Mouse (Mus musculus) lung, postnatal 14 days (tissue): ENCODE measurements around the gene Tbx5.

Source experiments
- DNase-seq: peaks from one replicate; pipeline ENCODE4 v3.0.0; 2021

The Tbx5 gene

DNA sequence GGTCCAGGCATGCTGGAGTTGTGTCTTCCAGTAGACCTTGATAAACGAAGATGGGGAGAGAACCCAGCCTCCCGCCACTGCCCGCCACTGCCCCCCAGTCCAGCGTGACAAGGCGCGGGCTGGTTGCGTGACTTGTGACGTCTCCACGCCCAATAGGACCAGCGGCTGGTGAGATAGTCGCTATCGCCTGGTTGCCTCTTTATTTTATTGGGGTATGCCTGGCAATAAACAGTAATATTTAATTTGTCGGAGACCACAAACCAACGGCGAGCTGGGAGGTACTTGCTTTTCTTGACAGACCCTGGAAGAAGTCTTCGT is at the start of gene Tbx5:
TSS of gene Tbx5 (plus strand) at position 190 of the 318 bp plus-strand sequence.
- DNase-seq = no peak

DNA sequence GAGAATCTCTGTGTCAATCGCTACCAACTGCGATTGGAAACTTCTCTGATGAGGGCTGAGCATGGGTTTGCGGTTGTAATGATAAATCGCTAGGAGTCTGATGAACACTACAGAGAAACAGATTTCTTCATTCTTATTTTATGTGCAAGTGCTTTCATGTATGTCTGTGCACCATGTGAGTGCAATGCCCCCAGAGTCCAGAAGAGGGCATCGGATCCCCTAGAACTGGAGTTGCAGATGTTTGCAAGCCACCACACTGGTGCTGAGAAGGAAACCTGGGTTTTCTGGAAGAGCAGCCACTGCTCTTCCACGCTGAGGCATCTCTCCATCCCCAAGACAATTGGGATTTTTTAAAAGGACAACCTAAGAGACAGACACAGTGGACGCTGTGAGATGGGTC is 46.5 kb upstream of the Tbx5 start:
- DNase-seq = no peak

DNA sequence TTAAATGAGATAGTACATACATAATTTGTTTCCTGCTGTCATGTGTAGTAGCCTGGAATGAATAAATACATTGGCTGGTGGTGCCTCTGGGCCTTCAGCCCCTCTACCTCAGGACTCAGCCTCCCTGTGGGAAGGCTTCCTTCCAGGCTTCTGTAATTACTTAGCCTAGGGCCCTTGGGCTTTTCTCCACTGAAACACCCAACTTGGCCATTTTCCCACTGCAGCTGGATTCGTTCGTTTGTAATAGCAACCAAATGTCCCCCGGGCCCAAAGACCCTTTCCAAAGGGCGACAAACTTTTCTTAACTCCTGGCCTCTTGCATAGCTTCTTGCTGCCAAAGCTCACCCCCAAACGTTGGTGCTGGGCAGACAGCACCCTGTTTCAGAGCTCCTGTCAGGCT is 40.8 kb upstream of the Tbx5 start:
- DNase-seq = no peak

DNA sequence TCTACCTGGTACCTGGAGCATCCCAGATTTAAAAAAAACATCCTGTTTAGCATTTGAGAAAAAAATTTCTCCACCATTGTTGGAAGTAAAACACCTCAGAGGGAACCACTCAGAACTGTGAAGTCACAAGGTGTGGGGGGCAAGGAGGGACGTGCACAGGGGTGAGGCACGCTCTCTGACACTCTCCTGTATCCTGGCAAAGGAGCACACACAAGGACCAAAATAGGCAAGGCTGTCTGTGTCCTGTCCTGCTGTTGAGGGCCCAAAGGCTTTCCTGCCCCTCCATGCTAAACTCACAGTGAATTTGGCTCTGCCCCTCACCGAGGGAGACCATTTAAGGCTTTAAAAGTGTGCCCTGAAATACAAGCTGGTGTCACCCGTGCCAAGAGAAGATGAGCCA is 38.5 kb upstream of the Tbx5 start:
- no peak for DNase-seq

DNA sequence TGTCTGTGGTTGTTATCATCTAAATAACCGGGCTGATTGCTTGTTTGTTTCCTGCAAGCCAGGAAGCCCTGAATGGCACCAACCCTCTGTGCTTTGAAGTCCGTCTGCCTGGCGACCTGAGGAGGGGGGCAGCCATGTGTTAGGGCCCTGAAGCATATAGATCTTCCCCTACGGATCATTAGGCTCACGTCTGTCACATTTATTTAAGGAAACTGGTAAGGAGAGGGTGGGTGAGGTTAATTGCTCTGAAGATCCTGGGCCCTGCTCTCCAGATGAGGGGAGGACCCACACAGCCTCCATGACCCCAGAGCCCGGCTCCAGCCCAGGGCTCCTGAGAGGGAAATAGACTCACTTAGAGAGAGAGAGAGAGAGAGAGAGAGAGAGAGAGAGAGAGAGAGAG is 37.1 kb upstream of the Tbx5 start:
- no peak for DNase-seq

DNA sequence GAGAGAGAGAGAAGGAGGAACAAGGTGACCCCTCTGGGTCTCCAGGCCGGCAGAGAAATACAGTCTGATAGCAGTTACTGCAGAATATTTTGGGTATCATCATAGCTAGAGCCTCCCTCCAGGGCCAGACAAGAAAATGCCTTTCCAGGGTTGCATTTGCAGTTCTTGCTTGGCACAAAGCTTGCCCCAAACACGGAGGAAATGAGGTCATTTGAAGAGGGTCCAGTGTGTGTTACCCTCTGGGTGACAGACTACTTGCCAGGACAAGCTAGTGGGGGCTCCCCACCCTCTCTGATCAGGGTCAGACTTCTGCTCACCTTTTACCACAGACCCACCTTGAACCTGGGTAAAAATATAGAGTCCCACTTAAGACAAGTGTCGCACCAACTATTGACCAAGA is 36.7 kb upstream of the Tbx5 start:
- no peak for DNase-seq

DNA sequence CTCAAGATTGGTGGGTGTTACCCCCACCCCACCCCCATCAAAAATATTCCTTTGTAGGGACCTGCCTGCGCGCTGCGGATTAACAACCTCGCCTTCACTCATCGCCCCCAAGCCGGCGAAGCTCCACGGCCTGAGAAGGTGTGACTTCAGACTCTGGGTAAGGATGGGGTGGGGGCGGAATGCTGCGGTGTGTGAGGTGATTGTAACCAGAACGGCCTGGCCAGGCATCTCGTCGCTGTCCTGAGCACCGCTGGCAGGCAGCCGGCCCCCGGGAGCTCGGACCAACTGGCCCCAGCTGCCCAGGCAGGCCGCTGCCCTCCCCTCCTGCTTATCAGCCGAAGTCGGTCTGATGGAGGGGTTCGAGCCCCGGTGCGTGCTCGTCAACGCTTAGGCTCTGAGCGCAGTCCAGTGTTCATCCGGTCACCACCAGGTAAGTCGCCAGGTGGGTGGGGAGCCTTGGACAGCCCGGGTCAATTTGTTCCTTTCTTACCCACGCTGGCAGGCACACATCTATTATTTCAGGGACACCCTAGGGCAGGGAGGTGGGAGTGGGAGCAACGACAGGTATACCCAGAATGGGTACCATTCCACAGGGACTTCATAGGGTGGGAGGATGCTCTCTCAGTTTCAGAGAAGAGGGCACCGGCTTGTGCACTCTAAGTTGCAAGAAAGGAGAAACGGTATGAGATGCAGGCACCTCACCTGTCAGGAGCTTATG is 35.9 kb upstream of the Tbx5 start:
- DNase-seq = no peak

DNA sequence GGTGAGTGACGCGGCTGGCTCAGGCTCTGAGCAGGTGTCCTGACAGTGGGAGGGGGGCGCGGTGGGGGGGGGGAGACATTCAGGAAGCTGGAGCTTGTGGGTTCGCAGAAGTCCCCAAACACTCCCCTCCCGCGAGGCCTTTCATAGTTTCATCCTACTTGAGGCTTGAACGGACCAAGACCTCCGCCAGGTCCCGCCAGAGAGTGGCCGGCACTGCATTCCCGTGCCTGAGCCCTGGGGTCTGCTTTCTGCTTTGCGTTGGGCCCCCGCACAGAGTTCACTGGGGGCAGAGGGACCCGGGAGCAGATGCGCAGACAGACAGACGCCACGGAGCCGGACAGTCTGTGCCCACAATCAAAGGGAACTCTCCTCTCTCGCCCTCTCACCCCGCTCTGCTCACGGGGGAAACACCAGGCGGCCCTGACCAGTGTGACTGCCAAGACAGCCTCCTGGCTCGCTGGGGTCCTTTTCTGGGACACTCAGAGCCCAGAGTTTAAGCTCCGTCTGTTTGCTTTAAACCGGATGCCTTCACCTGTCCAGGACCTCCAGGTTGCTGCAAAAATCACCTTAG is 34.8 kb upstream of the Tbx5 start:
- no peak for DNase-seq

DNA sequence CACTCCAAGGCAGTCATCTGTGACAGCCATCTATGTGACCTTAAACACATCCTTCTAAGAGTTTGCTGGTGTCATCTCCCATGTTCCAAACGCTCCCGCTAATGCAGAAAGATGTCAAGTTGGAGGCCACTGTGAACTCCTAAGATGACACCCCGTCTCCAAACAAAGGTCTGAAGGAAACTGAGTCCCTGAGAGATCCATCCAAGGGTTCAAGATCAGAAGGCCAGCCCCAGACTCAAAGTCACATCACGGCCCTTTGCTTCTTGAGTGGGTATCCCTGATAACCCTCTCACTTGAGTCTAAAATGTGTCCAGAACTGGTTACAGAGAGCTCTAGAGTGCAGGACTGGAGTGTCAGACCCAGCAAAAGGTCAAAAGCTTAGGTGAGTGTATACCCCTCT is 34.2 kb upstream of the Tbx5 start:
- no peak for DNase-seq

DNA sequence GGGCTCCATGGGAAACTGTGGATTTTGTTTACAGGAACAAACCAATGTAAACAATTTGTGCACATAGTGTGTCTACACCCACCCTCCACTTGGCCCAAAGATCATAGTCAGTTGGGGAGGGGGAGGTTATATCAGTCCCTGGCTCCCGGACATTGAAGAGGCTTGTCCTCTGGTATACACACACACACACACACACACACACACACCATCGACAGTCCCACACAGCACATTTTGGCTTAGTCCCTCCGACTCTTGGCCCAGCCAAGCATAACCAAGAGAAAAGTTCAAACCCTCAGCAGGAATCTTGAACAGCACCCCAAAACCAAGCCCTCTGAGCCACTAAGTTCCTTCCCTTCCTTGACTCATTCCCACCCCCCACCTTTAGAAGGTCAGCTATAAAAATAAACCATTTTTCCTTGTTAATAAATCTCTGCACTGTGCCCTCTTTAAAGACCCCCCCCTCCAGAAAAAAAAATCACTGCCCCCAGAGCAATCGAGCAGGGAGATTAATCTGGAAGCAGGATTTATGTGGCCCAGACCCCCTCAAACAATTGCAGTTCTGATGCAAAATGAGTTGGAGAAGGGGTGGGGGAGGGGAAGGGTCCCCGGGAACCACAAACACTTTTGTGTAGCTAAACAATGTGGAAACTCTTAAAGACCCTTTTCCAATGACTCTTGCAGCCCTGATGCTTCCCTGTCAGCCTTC is 33.6 kb upstream of the Tbx5 start:
- DNase-seq = no peak

DNA sequence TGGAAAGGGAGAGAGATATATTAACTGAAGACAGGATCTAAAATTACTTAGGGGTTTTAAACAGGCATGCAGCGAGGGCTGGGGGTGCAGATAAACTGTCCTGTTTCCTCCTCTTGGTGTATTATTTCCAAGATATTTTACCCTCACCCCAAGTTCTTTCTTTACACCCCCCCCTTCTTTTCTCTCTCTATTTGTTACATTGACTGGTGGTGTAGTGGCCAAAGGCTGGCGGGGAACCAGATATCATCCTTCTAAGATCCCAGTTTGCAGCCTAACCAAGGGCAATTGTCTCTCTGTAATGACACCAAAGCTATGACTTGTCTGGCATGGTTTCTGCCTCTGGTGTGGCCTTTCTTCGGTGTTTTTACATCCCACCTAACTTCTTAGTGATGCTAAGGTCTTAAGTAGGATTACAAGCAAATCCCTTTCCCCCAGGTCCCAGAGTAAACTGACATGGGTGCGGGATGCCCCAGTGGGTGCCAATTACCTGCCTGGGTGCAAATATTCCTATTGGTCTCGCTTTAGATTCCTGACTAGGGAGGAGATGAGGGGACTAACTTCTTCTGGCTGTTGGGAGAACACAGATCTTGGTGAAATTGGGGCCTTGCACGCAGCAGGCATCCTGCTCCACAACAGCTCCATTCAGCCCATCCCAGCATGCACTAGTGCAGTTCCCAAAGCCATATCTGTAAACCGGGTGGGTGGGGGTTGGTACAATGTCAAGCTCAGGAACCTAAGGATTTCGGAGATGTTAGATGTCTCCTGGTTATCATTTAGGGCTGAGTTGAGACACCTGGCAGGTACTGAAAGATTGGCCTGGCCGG is 32.8 kb upstream of the Tbx5 start:
- DNase-seq = no peak

DNA sequence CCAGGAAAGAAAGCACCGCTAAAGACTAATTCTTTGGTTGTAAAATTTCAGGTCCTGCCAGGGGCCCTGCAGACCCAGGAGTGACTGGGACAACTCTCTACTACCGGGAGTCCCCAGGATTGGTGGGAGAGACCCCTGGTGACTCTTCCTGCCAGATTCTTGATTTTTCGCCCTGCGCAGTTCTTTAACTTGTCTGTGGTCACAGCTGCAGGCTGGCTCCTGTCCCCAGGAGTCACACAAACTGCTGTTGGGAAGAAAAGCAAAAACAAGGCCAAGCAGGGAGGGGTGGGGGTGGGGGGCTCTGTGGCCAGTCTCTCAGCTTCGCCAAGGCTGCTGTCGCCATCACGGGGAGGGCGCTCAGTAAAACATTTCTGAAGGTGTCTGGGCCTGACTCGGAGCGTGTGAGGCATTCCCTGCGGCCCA is 32.2 kb upstream of the Tbx5 start:
- no peak for DNase-seq

DNA sequence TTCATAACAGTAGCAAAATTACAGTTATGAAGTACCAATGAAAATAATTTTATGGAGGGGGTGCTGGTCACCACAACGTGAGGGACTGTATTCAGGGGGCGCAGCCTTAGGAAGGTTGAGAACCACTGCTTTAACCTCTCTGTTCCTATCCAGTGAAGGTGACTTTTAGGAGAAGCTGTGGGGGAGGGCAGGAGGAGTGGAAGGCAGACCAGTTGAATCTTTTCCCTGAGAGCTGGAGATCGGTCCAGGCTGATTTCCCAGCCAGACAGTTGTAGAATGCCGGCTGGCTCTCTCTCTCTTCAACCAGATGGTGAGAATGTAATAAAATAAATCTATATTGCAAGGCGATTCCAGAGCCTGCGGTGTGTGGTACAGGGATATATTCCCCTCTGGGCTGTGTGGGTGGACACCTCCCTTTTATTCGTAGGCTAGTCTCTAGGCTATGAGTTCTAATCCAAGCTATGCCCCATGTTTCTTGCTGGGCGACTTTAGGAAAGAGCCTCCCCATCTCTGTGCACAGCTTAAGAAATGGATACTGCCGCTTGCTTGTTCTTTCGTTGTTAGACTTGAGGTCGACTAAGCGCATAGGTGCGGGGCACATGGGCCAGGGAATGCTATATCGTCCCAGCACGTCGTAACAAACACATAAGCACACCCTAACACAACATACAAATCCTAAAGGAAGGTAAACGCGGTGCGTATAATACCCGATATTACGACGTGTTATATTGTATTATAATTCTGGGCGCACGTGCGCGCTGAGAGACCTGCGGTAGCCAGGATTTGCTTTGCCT is 29.7 kb upstream of the Tbx5 start:
- DNase-seq = no peak

DNA sequence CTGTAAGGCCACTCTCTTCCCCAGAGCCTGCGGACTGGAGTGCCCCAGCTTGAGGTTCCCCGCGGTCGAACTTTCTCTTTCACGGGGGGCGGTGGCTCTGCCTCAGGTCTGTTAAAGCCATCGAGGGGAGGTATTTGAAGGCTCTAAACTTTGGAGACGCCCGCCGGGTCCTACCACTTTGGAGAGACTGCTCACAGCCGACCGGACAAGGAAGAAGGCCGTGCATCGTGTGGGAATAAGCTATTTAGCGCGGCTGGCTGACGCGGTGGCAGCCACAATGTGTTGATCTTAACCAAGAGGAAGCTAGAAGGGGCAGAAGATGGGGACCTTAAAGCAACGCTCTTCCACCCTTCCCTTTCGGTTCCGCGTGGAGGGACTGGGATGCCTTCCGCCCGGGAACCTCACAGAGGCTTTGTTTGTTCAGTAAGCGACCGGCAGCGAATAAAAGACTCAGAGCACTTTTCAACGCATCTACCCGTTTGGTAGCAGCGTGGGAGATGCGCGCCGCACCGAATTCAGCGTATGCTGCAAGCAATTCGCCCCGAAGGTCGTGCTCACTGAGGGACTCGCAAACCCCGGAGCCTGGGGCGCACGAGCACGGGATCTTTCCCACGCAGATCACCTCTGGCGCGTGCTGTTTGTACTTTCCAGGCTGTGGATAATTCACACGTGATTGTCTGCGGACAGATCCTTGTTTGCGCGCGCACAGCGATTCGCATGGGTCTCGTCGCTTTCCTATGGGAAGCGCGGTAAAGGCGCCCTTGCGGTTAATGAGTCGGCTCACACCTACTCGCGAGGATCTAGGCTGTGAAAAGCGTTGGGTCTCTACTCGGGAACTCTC is 28.8 kb upstream of the Tbx5 start:
- no peak for DNase-seq

DNA sequence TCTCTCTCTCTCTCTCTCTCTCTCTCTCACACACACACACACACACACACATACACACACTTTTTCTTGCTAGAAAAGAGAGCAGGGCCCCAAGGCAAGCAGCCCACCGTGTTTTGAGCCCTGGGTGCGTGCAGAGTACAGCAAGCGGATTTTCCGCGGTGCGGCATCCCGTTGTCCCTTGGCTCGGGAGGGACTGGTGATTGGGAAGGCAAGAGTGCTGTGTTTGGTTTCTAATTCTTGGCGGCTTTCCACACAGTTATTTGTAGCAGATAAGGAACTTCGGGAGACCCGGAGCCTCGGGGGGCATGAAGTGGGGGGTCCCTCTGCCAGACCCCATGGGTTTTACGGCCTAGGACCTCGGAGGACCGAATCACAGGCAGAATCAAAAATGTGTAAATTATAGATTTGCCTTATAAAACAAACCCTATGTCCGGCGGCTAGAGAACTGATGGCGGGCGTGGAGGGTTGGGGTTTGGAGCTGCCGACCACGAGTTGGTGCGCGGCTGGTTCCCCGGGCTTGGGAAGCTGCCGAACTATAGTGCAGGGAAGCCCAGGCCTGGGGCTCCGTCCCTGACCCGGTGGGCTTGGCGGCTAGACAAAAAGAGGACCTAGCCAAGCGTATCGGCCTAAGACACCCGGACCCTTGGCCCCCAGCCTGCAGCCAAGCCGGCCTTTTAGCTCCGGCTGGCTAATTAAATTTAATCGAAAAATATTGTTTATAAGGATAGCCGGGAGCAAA is 28.0 kb upstream of the Tbx5 start:
- DNase-seq = peak; percentile 40

DNA sequence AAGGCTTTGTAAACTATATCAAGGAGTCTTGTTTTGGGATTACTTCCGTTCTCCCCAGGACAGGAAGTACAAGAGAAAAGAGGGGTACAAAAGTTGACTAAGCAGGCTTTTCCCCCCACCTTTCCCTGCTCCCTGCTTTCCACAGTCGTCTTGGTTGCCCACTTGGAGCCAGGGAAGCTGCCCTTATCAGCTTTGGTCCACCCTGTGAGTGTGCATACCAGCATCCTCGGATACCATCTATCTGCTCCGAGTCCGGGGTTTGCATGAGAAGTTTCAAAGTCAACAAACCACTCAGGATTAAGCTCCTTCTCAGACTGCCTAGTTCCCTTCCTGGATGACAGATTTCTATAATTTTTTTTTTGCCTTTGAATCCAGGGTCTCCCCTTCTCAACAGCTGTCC is 26.8 kb upstream of the Tbx5 start:
- no peak for DNase-seq

DNA sequence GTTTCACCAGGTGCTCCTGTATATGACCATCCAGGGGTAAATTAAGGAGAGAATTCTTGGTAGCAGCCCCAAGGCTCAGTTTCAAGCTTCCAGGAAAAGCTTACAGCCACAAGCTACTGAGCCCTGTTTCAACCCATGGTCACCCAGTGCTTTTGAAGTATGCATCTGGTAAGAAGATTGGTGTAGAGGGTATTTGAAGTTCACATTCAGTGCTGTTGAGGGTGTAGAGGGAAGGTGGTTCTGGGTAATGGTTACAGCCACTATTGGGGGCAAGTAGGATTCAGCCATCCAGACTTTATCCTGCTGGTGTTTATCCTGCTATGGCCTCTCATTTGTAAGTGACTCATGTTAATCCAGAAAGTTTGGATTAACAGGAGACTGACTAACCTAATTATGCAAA is 26.0 kb upstream of the Tbx5 start:
- no peak for DNase-seq

DNA sequence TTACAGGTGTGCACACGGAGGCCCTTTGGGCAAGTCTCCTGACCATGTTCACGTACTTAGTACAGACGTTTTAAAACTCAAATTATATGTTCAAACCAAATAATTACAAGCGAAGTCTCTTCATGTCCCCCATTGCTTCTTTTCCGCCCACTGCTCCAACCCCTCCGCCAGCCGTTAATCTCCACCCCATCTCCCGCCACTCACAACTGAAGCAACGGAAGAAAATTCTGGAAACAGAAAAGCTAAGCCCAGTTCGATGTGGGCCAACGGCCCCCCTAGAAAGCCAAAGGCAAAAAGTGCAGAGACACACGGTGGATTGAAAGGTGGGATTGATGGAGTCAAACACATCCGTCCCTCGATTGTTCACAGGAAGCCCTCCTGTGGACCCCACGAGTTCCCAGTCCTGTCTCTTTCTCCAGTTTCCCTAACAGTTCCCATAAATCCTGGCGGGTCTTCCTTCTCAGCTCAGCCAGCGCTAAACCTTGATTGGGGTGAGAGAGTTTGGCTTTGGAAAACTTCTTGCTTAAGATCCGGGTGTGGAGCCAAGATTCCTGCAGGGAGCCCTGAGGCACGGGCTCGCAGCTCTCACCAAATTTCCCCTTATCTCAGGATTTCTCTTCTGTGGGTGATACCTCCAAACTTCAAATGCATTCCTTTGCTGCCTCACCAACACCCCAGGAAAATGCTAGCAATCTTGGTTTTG is 24.8 kb upstream of the Tbx5 start:
- peak; percentile 54 for DNase-seq

DNA sequence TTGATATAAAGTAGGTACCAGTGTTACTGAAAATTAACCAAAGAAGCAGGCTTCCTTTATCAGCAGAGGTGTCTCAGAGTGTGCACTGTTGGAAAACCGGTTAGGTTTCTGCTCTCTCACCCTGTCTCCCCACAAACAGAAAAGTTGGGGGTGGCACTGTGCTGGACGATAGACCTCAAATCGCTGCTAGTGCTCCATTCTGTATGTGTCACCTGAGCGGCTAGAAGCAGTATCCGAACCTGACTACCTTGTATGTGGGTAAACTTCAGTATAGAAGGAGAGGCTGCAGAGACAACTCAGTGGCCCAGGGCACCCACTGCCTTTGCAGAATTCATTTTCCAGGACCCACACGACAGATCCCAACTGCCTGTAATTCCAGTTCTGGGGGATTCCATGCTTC is 23.8 kb upstream of the Tbx5 start:
- no peak for DNase-seq

DNA sequence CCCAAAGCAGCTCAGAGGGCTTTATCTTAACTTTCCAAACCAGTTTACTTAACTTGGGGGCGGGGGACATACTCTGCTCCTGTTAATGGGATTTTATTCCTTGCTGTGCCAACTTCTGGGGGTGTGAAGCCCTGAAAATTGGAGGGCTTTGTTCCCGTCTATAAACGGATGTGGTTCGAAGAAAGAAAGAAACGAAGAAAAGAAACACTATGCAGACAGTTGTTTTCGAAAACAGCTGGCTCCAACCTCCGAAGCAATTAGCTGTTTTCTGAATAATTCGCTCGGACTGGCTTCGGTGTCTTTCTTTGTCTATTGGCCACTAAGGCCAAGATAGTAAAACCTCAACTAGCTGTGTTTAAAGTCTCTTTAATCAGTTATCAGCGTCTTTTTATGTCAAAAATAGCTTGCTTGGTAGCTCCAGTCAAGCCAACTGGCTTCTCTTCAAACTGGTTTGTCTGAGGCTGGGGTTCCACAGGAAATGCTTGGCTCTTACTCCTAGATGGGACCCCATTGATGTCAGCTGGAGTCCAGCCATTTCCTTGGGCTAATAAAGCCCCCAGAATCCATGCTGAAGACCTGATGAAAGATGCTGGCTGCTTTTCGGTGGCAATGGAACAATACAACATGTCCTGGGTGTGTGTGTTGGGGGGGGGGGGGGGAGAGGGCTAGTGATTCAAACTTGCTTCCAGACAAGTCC is 21.3 kb upstream of the Tbx5 start:
- DNase-seq = peak; percentile 62
